Mouse (Mus musculus) sigmoid colon, adult 10 weeks (tissue): ENCODE results near the gene Pax6. TPM values are rescaled to one million over a fixed set of nuclear protein-coding genes. Genes with fewer than 3 reads are reported as not detected.

Source experiments
- polyA plus RNA-seq: library from polyadenylated mRNA; stranded (reverse); fragments of 350-450 nt; fragmentation: Illumina TruSeq; extraction: RNeasy Lipid Tissue Mini Kit (QIAGEN cat#74804); gene quantifications from one replicate; pipeline ENCODE4 v1.2.3, GENCODE M21; 2014; ENCODE audit warnings: low read depth, low replicate concordance

The Pax6 gene
- 2.5 TPM for polyA plus RNA-seq

GRCm38 (mm10) chr2:105668271-105669270 lies at the start of gene Pax6:
TSS of gene Pax6 (plus strand) at chr2:105668900.

Other genes with a start within 250 kb of the Pax6 start
- gene Elp4, start 235.7 kb downstream of the Pax6 start, polyA plus RNA-seq, result 30.1 TPM
- gene Immp1l, start 235.7 kb downstream of the Pax6 start, polyA plus RNA-seq, result 178 TPM